Mouse (Mus musculus): ENCODE results near the gene Raly. TPM values are rescaled to one million over a fixed set of nuclear protein-coding genes. Genes with fewer than 3 reads are reported as not detected.

The Raly gene
- 100 to 1,000 TPM; 111 to 141 TPM for polyA plus RNA-seq (2017; shearing (Covaris generic))

GRCm38 (mm10) chr2:154790656-154791483, at the start of gene Raly, which contains the start of gene a:
Gene Raly, plus strand, starts transcription at chr2:154791096.
Gene a, plus strand, starts transcription at chr2:154791402.

DNA sequence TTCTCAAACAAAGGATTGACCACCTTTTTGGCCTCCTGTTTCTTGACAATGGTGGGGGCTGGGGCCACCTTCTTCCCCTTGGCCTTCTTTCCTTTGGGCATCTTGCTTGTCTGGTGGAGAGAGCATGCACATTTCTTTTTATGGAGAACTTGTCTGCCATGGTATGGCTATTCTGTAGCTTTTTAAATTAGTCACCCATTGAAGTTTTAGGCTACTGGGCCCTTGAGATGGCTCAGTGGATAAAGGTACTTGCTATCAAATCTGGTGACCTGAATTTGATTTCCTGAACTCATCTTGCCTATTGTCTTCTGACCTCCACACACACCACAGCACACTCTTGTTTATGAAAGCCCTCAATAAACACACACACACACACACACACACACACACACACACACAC, 21.0 kb upstream of the Raly start, which contains the start of gene Gm14214:
Gene Gm14214 (minus strand): TSS at position 101 of the 400 bp plus-strand sequence.

GRCm38 (mm10) chr2:154892201-154893044, 101.5 kb downstream of the Raly start, which contains the start of gene Eif2s2:
Gene Eif2s2, minus strand, starts transcription at chr2:154892935.

Other genes starting within 250 kb of the Raly start
- gene 1700003F12Rik, start 244.0 kb upstream of the Raly start, polyA plus RNA-seq (2017; shearing (Covaris generic)), result 1 to 10 TPM; 1.2 to 2.8 TPM
- 1 to 10 TPM in 1 of 2 experiments, under 1 TPM in 1; 0.13 to 2.1 TPM for gene Actl10, start 239.3 kb upstream of the Raly start, polyA plus RNA-seq (2017; shearing (Covaris generic))
- 1 to 10 TPM in 1 of 2 experiments, under 1 TPM in 1; 0.61 to 2.0 TPM for gene Necab3, start 232.2 kb upstream of the Raly start, polyA plus RNA-seq (2017; shearing (Covaris generic))
- 1 to 10 TPM; 1.8 to 5.7 TPM for gene E2f1, start 221.2 kb upstream of the Raly start, polyA plus RNA-seq (2017; shearing (Covaris generic))
- 10 to 100 TPM; 16.4 to 20.1 TPM for gene Pxmp4, start 187.4 kb upstream of the Raly start, polyA plus RNA-seq (2017; shearing (Covaris generic))
- 1 to 10 TPM in 1 of 2 experiments, under 1 TPM in 1; 0.98 to 1.6 TPM for gene Zfp341, start 177.8 kb upstream of the Raly start, polyA plus RNA-seq (2017; shearing (Covaris generic))
- gene 4930519P11Rik, start 177.7 kb upstream of the Raly start, polyA plus RNA-seq (2017; shearing (Covaris generic)), result under 1 TPM; 0.34 to 0.60 TPM
- 10 to 100 TPM; 11.1 to 11.4 TPM for gene Chmp4b, start 139.4 kb upstream of the Raly start, polyA plus RNA-seq (2017; shearing (Covaris generic))
- gene Gm14214, start 21.1 kb upstream of the Raly start, polyA plus RNA-seq (2017; shearing (Covaris generic)), result 1 to 10 TPM in 1 of 2 experiments, not detected in 1; 1.1 TPM
- not detected for gene a, start 306 bp downstream of the Raly start, polyA plus RNA-seq (2017; shearing (Covaris generic))
- 10 to 100 TPM; 43.4 to 58.2 TPM for gene Eif2s2, start 101.8 kb downstream of the Raly start, polyA plus RNA-seq (2017; shearing (Covaris generic))
- under 1 TPM; 0.06 to 0.80 TPM for gene Gm14226, start 227.2 kb downstream of the Raly start, polyA plus RNA-seq (2017; shearing (Covaris generic))

All from inflammation-experienced regulatory T-cells (primary cell).